Mouse (Mus musculus) neural tube, embryonic 11.5 days (tissue): ENCODE data around the gene Oxsr1. TPM values are rescaled to one million over a fixed set of nuclear protein-coding genes. Genes with fewer than 3 reads are reported as not detected.

ENCODE experiments used
- polyA plus RNA-seq: library from polyadenylated mRNA; unstranded; fragments of >200 nt; fragmentation: Nextera tagmentation; extraction: Ambion mirVana; gene quantifications from 2 replicates; pipeline ENCODE4 v1.2.1, GENCODE M21; 2014

Gene Oxsr1
- polyA plus RNA-seq, 1 experiment from 2014 or later = 15.8 TPM

Other genes starting within 250 kb of the Oxsr1 start
- 26.3 and 30.5 TPM in 2 replicates for gene Plcd1, start 228.9 kb downstream of the Oxsr1 start, polyA plus RNA-seq
- 0.92 and 0.97 TPM in 2 replicates for gene Dlec1, start 219.9 kb downstream of the Oxsr1 start, polyA plus RNA-seq
- gene Acaa1b, start 165.3 kb downstream of the Oxsr1 start, polyA plus RNA-seq = 1.2 and 1.4 TPM in 2 replicates
- gene Gm47289, start 163.3 kb downstream of the Oxsr1 start, polyA plus RNA-seq = not detected in 2 replicates
- gene Slc22a13, start 113.3 kb downstream of the Oxsr1 start, polyA plus RNA-seq = not detected in 2 replicates
- gene Acaa1a, start 17.2 kb upstream of the Oxsr1 start, polyA plus RNA-seq = 69.4 and 75.1 TPM in 2 replicates
- 7.2 and 7.9 TPM in 2 replicates for gene Myd88, start 19.0 kb upstream of the Oxsr1 start, polyA plus RNA-seq
- 5.6 and 6.7 TPM in 2 replicates for gene Xylb, start 35.0 kb upstream of the Oxsr1 start, polyA plus RNA-seq
- not detected in 2 replicates for gene Slc22a14, start 43.1 kb upstream of the Oxsr1 start, polyA plus RNA-seq
- 87.2 and 99.6 TPM in 2 replicates for gene Acvr2b, start 79.7 kb upstream of the Oxsr1 start, polyA plus RNA-seq
- gene Exog, start 122.5 kb upstream of the Oxsr1 start, polyA plus RNA-seq = 47.0 and 49.2 TPM in 2 replicates